In the genomic region with DNA sequence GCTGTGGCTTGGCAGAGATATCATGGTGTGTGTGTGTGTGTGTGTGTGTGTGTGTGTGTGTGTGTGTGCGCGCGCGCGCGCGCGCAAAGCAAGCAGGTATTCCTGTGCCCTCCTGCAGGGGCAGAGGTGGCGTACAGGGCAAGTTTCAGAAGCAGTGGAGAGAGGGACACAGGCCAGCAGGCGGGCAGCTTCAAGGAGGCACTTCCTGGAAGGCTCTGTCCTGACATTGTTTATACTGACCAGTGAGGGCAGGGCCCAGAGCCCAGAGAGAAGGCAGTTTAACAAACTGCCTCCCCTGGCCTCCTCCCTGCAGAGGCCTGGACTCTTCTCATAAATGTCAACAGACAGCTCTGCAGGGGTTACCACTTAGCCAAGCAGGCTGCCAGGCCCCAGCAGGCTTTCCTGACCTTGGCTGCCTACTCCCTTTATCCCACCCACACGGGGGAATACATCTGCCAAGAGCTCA, we compare ENCODE assay signal across 7 mouse cellular contexts. TPM values are rescaled to one million over a fixed set of nuclear protein-coding genes. Genes with fewer than 3 reads are reported as not detected.
A peak's percentile ranks its signal among the peaks of the same experiment; 100 is the strongest.
DNase-seq lines count a peak whose midpoint lies in the region; ATAC-seq and TF ChIP-seq lines count a peak whose summit lies in the region.

No protein-coding gene starts in this region.

- peak; percentile 41 for TF ChIP-seq CTCF in kidney, postnatal 0 days (IDR thresholded peaks at IDR 0.05; ENCODE audit: low read depth)

- H3K9ac ChIP-seq in heart, embryonic 11.5 days (ENCODE audit: low read depth, low read length): peak overlapping the region; percentile 28; the same call in 1 of the 2 replicates
- H3K9ac ChIP-seq in kidney, postnatal 0 days (ENCODE audit: low read depth, low read length): no peak overlapping the region

- H3K4me1 ChIP-seq in heart, embryonic 11.5 days (ENCODE audit: control insufficient read depth, insufficient read depth, low read length): peaks cover 25% of the 10 kb centered on the region
- peaks cover 11% of the 10 kb centered on the region; the same call in 1 of the 2 replicates for H3K4me1 ChIP-seq in kidney, postnatal 0 days (replicated peaks; ENCODE audit: insufficient read depth, low read length)

- no peaks in the 10 kb centered on the region for H3K27me3 ChIP-seq in heart, embryonic 11.5 days (ENCODE audit: control insufficient read depth, insufficient read depth, low read length)
- H3K27me3 ChIP-seq in kidney, postnatal 0 days (ENCODE audit: insufficient read depth, low read length): no peaks in the 10 kb centered on the region

- 69% methylated on average over 11 of the region's 11 CpGs for WGBS in heart, embryonic 11.5 days (ENCODE audit: insufficient replicate concordance)
- WGBS in kidney, postnatal 0 days: 53% methylated on average over 11 of the region's 11 CpGs

- no peak overlapping the region for H3K4me3 ChIP-seq in heart, embryonic 11.5 days (ENCODE audit: low read depth, low read length)
- no peak overlapping the region for H3K4me3 ChIP-seq in kidney, postnatal 0 days (replicated peaks; ENCODE audit: low read depth, low read length)

- H3K36me3 ChIP-seq in heart, embryonic 11.5 days (ENCODE audit: control insufficient read depth, insufficient read depth, low read length): no peaks in the 10 kb centered on the region
- H3K36me3 ChIP-seq in kidney, postnatal 0 days (ENCODE audit: insufficient read depth, low read length): no peaks in the 10 kb centered on the region

- H3K4me2 ChIP-seq in heart, embryonic 11.5 days: no peak overlapping the region
- H3K4me2 ChIP-seq in kidney, postnatal 0 days (ENCODE audit: low read length): no peak overlapping the region

- H3K27ac ChIP-seq in heart, embryonic 11.5 days (ENCODE audit: low read depth, low read length): peak overlapping the region; percentile 70
- H3K27ac ChIP-seq in kidney, postnatal 0 days: peak overlapping the region; percentile 61

- intact Hi-C loops in left cerebral cortex, postnatal 4 days (cut with DNase I): no loop called here

- DNase-seq in left cerebral cortex, postnatal 4 days: peak; percentile 66
- DNase-seq in left cerebral cortex, adult 11 months (ENCODE audit: low spot score): no peak
- DNase-seq in cerebellum, adult 11-12 months: peak; percentile 57
- DNase-seq in kidney, postnatal 0 days (ENCODE audit: low spot score): peak; percentile 65
- peak; percentile 89 for DNase-seq in lung, postnatal 36 days
- DNase-seq in natural killer cell, adult 2 months (ENCODE audit: low spot score in 2 of 2): no peak

- no peaks in the 10 kb centered on the region for H3K9me3 ChIP-seq in heart, embryonic 11.5 days (replicated peaks; ENCODE audit: control insufficient read depth, low read length)
- H3K9me3 ChIP-seq in kidney, postnatal 0 days (replicated peaks; ENCODE audit: low read length): no peaks in the 10 kb centered on the region

- ATAC-seq in heart, embryonic 11.5 days (replicated peaks; ENCODE audit: insufficient number of reproducible peaks, low FRiP score, low TSS enrichment): 0 out of 2 replicates have a peak, but pooled peaks have one; percentile 20
- ATAC-seq in kidney, postnatal 0 days (replicated peaks; ENCODE audit: low FRiP score, low read depth): peak; percentile 71; the same call in 1 of the 2 replicates

RNA-seq across cellular contexts. Expression of a gene that starts 31.1 kb away (rescaled TPM):
- total RNA-seq in left cerebral cortex, postnatal 4 days (2021): 10 to 100 TPM; 19.9 to 20.8 TPM
- polyA plus RNA-seq in heart, embryonic 11.5 days (2014; fragmentation: Nextera tagmentation; extraction: Ambion mirVana): 92.7 and 99.4 TPM in 2 replicates
- polyA plus RNA-seq in kidney, postnatal 0 days (2015; fragmentation: Nextera tagmentation; extraction: Ambion mirVana): 56.5 and 61.2 TPM in 2 replicates

RNA-seq across cellular contexts. Expression of a gene that starts 43.8 kb away (rescaled TPM):
- 10 to 100 TPM; 34.2 to 34.8 TPM for total RNA-seq in left cerebral cortex, postnatal 4 days (2021)
- polyA plus RNA-seq in heart, embryonic 11.5 days (2014; fragmentation: Nextera tagmentation; extraction: Ambion mirVana): 18.9 and 22.6 TPM in 2 replicates
- 15.7 and 15.9 TPM in 2 replicates for polyA plus RNA-seq in kidney, postnatal 0 days (2015; fragmentation: Nextera tagmentation; extraction: Ambion mirVana)

Comparison
In these comparisons a context has a peak if more than half of its experiments do, and no peak if none do; other contexts are left out.
1. DNase-seq: peak in left cerebral cortex, postnatal 4 days (single experiment), cerebellum, adult 11-12 months (single experiment), kidney, postnatal 0 days (single experiment) and lung, postnatal 36 days (single experiment); none in left cerebral cortex, adult 11 months (single experiment) and natural killer cell, adult 2 months (0 of 2).